Mouse (Mus musculus): ENCODE measurements around the gene Iqcf6.

DNA sequence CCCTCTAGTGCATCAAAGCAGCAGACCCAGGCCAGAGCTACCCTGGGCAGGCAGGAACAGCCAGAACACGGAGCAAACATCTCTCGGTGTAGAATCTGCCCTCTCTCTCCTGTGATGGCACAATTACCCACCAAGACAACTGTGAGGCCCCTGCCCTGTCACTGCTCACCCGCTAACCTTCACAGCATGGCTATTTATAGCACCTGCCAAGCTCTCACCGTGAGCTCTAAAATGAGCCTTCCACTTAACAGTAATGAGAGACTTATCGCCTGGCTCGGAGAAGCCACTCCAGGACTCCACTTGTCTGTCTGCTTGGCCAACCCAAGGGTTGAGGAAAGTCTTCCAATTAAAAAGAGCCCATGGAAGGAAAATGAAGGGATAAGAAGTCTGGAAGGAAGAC lies 36.8 kb downstream of the Iqcf6 start:
- TF ChIP-seq CTCF (IDR thresholded peaks at IDR 0.05; ENCODE audit: control insufficient read depth, insufficient read depth, insufficient replicate concordance, low read depth, low read length) (no peak), POLR2A (IDR thresholded peaks at IDR 0.05; ENCODE audit: control insufficient read depth, low read depth, low read length) (no peak)
